Mouse (Mus musculus) cortical plate, adult 2 months (tissue): Measurements from ENCODE around the gene Cyp2d40. TPM values are rescaled to one million over a fixed set of nuclear protein-coding genes. Genes with fewer than 3 reads are reported as not detected.
"Not testable (repeated sequence)": the region's sequence is repeated elsewhere in the genome, so short reads cannot be mapped to it uniquely, and the experiment has no call there.

Experiments used
- H3K27ac ChIP-seq: fragments of 200-500 bp; 2 replicates; pipeline ENCODE4 v1.5.1; 2012; ENCODE audit warnings: low read length, control low read depth, inconsistent platforms; ENCODE audit not compliant: insufficient read depth
- H3K4me1 ChIP-seq: fragments of 200-500 bp; 2 replicates; pipeline ENCODE4 v1.6.1; 2011; ENCODE audit warnings: low read length; ENCODE audit not compliant: control insufficient read depth, insufficient read depth
- H3K4me3 ChIP-seq: fragments of 200-500 bp; 2 replicates; pipeline ENCODE4 v1.5.1; 2011; ENCODE audit warnings: mild to moderate bottlenecking, low read length, control low read depth; ENCODE audit not compliant: insufficient read depth
- CTCF ChIP-seq: fragments of 200-500 bp; IDR thresholded peaks from 2 replicates; pipeline ENCODE4 v1.5.1; 2011; ENCODE audit warnings: mild to moderate bottlenecking, control low read depth, low read length; ENCODE audit not compliant: insufficient read depth; ENCODE audit errors: extremely low read depth
- POLR2A ChIP-seq: fragments of 200-500 bp; IDR thresholded peaks from 2 replicates; pipeline ENCODE4 v1.6.1; 2011; ENCODE audit warnings: mild to moderate bottlenecking, low read length, control low read depth; ENCODE audit not compliant: insufficient read depth; ENCODE audit errors: extremely low read depth
- polyA plus RNA-seq: library from polyadenylated mRNA; depleted of rRNA; stranded (reverse); fragments of >200 nt; gene quantifications from 2 replicates; pipeline ENCODE4 v1.2.3, GENCODE M21; 2012; rRNA removed

The Cyp2d40 gene
- polyA plus RNA-seq, 1 experiment, result not detected

DNA sequence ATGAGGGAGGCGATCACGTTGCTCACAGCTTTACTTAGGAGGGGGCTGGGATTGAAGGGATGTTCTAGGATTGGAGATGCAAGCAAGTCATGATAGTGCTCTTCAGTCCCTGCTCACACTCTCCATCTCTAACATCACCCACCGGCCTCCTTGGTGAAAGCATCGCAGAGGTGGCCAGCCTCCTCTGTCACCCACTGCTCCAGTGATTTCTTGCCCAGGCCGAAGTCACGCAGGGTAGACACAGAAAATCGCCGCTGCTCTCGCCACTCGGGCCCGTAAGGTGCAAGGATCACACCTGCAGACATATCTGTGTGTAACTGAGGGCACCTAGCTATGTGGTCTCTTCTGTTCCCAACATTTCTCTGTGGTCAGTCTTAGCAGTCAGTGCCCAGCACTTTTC is 28.6 kb upstream of the Cyp2d40 start:
- TF ChIP-seq POLR2A (no peak), CTCF (no peak)
- no peaks in the 10 kb centered on the region for H3K4me1 ChIP-seq
- no peak overlapping the region for H3K27ac ChIP-seq
- no peak overlapping the region for H3K4me3 ChIP-seq

DNA sequence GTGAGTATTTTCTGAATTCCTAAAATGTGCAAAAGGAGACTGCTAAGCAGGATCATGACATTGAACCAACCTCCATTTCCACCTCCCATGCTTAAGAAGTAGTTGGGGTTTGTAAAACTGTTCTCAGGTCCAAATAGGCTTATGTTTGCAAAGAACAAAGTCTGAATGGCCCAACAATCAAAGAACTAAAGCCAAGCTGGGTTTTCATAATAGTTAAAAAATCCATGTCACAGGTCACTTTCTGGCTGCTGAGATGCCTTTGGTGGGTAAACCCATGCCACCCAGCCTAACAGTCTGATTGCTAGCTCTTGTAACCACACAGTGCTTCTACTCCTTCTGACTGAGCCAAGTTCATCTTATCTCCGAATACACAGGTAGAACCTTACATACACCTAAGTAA is 20.6 kb upstream of the Cyp2d40 start:
- no peak overlapping the region for H3K27ac ChIP-seq
- no peak for TF ChIP-seq CTCF
- no peak for TF ChIP-seq POLR2A
- H3K4me3 ChIP-seq, result no peak overlapping the region
- no peaks in the 10 kb centered on the region for H3K4me1 ChIP-seq

DNA sequence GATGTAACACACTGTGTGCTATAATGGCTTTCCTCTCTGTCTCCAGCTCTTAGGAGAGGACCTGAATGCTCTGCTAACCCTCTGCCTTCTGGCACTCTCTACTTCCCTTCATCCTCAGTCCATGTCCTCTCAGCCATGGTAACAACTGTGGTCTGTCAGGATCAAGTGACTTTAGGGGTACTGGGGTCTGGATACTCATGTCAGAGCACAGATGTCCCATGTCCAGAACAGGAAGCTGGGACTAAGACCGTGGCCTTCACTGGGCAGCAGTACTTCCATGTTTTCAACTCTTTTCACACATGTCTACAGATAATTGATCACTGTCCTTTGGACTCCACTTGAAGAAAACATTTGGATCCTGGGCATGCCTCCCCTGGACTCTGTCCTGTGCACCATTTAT is 19.8 kb upstream of the Cyp2d40 start:
- Histone ChIP-seq H3K27ac (no peak overlapping the region), H3K4me1 (no peaks in the 10 kb centered on the region), H3K4me3 (no peak overlapping the region)
- TF ChIP-seq POLR2A, result no peak
- no peak for TF ChIP-seq CTCF

GRCm38 (mm10) chr15:82777856-82778255 is 13.9 kb upstream of the Cyp2d40 start:
- H3K4me1 ChIP-seq, H3K4me3 ChIP-seq, H3K27ac ChIP-seq: not testable (repeated sequence)

GRCm38 (mm10) chr15:82765943-82766342 is 2.0 kb upstream of the Cyp2d40 start:
- no peaks in the 10 kb centered on the region for H3K4me1 ChIP-seq
- no peak overlapping the region for H3K4me3 ChIP-seq
- H3K27ac ChIP-seq, result no peak overlapping the region
- TF ChIP-seq CTCF, result no peak
- TF ChIP-seq POLR2A, result no peak

DNA sequence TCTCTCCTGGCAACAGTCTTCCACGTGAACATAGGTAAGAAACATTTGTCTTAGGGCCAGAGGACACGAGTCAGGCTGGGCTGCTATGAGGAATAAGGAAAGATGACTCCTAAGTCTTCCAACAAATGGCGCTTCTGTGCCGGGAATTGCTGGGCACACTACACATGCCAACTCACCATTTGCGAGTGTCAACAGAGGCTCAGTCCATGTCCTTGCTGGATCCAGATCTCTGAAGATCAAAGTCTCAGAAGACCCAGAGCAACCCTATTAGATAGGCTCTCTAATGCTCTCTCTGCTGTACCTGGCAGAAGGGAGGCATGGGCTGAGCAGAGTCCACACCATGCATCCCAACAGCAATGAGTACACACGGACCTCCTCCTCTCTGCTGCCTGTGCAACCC is 898 bp upstream of the Cyp2d40 start:
- Histone ChIP-seq H3K4me1 (no peaks in the 10 kb centered on the region), H3K4me3 (no peak overlapping the region), H3K27ac (no peak overlapping the region)
- no peak for TF ChIP-seq POLR2A
- no peak for TF ChIP-seq CTCF

DNA sequence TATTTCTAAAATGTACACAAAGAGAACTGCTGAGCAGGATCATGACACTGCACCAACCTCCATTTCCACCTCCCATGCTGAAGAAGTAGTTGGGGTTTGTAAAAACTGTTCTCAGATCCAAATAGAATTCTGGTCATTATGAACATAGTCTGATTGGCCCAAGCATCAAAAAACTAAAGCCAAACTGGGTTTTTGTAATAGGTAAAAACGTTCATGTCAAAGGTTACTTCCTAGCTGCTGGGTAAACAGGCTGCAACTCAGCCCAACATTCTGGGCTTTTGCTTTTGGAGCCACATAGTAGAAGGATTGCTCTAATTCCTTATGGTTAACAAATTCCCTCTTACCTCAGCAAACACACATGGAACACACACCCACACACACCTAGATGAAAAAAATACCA is 15.8 kb downstream of the Cyp2d40 start:
- H3K27ac ChIP-seq, result no peak overlapping the region
- H3K4me3 ChIP-seq, result no peak overlapping the region
- TF ChIP-seq CTCF (no peak), POLR2A (no peak)
- H3K4me1 ChIP-seq, result no peaks in the 10 kb centered on the region

GRCm38 (mm10) chr15:82747516-82747915 is 16.5 kb downstream of the Cyp2d40 start:
- Histone ChIP-seq H3K4me3 (no peak overlapping the region), H3K4me1 (no peaks in the 10 kb centered on the region), H3K27ac (no peak overlapping the region)
- no peak for TF ChIP-seq POLR2A
- no peak for TF ChIP-seq CTCF

GRCm38 (mm10) chr15:82733331-82733925 is 30.6 kb downstream of the Cyp2d40 start:
- H3K4me3 ChIP-seq, H3K27ac ChIP-seq, H3K4me1 ChIP-seq: not testable (repeated sequence)

Other genes starting within 250 kb of the Cyp2d40 start
- not detected in 2 replicates for gene Cyp2d12, start 209.1 kb downstream of the Cyp2d40 start, polyA plus RNA-seq
- not detected in 2 replicates for gene Cyp2d34, start 143.2 kb downstream of the Cyp2d40 start, polyA plus RNA-seq
- 0.31 TPM in 1 of 2 replicates, not detected in the other for gene Cyp2d26, start 30.1 kb upstream of the Cyp2d40 start, polyA plus RNA-seq
- 37.1 and 38.4 TPM in 2 replicates for gene Tcf20, start 223.7 kb upstream of the Cyp2d40 start, polyA plus RNA-seq